Mouse (Mus musculus): ENCODE measurements at regions not wholly inside any gene's neighbourhood (a gene's known extent, or its start where the extent isn't known, plus 50 kb on each side); places are given as distances from the start of the nearest gene placed in this dataset.
"Not testable (repeated sequence)": the region's sequence is repeated elsewhere in the genome, so short reads cannot be mapped to it uniquely, and the experiment has no call there.

GRCm38 (mm10) chr2:15273446-15273845 lies 218.6 kb upstream of the Nsun6 start:
- DNase-seq (ENCODE audit: inconsistent ontology term) = no peak

GRCm38 (mm10) chr2:15260486-15261165 lies 205.8 kb upstream of the Nsun6 start:
- DNase-seq (ENCODE audit: inconsistent ontology term) = peak; percentile 12

- not testable (repeated sequence) for DNase-seq (ENCODE audit: inconsistent ontology term)
Measured at GRCm38 (mm10) chr2:15242276-15242675, 187.4 kb upstream of the Nsun6 start.

GRCm38 (mm10) chr2:15221910-15222309 lies 167.0 kb upstream of the Nsun6 start:
- DNase-seq (ENCODE audit: inconsistent ontology term) = no peak

GRCm38 (mm10) chr2:15188091-15188490 lies 133.2 kb upstream of the Nsun6 start:
- no peak for DNase-seq (ENCODE audit: inconsistent ontology term)

- no peak for DNase-seq (ENCODE audit: inconsistent ontology term)
Measured at GRCm38 (mm10) chr2:15181000-15181399, 126.1 kb upstream of the Nsun6 start.

GRCm38 (mm10) chr2:15166435-15167024 lies 111.7 kb upstream of the Nsun6 start:
- no peak for DNase-seq (ENCODE audit: inconsistent ontology term)

- DNase-seq (ENCODE audit: inconsistent ontology term) = no peak
Measured at GRCm38 (mm10) chr2:15165830-15166229, 111.0 kb upstream of the Nsun6 start.

- DNase-seq (ENCODE audit: inconsistent ontology term) = no peak
Measured at GRCm38 (mm10) chr2:15163732-15164418, 109.0 kb upstream of the Nsun6 start.

- no peak for DNase-seq (ENCODE audit: inconsistent ontology term)
Measured at GRCm38 (mm10) chr2:15161831-15162230, 107.0 kb upstream of the Nsun6 start.

- DNase-seq (ENCODE audit: inconsistent ontology term) = no peak
Measured at GRCm38 (mm10) chr2:15157622-15158021, 102.8 kb upstream of the Nsun6 start.

- DNase-seq (ENCODE audit: inconsistent ontology term) = no peak
Measured at GRCm38 (mm10) chr2:15150823-15151222, 96.0 kb upstream of the Nsun6 start.

- DNase-seq (ENCODE audit: inconsistent ontology term) = no peak
Measured at GRCm38 (mm10) chr2:15148381-15148780, 93.5 kb upstream of the Nsun6 start.

GRCm38 (mm10) chr2:15146986-15147385 lies 92.1 kb upstream of the Nsun6 start:
- no peak for DNase-seq (ENCODE audit: inconsistent ontology term)

GRCm38 (mm10) chr2:15146414-15146813 lies 91.5 kb upstream of the Nsun6 start:
- no peak for DNase-seq (ENCODE audit: inconsistent ontology term)

- no peak for DNase-seq (ENCODE audit: inconsistent ontology term)
Measured at GRCm38 (mm10) chr2:15144781-15145180, 89.9 kb upstream of the Nsun6 start.

- no peak for DNase-seq (ENCODE audit: inconsistent ontology term)
Measured at GRCm38 (mm10) chr2:15139877-15140276, 85.0 kb upstream of the Nsun6 start.
